Mouse (Mus musculus): ENCODE results near the gene Nav3. TPM values are rescaled to one million over a fixed set of nuclear protein-coding genes. Genes with fewer than 3 reads are reported as not detected.

Gene Nav3
- polyA plus RNA-seq, 1 experiment = not detected

DNA sequence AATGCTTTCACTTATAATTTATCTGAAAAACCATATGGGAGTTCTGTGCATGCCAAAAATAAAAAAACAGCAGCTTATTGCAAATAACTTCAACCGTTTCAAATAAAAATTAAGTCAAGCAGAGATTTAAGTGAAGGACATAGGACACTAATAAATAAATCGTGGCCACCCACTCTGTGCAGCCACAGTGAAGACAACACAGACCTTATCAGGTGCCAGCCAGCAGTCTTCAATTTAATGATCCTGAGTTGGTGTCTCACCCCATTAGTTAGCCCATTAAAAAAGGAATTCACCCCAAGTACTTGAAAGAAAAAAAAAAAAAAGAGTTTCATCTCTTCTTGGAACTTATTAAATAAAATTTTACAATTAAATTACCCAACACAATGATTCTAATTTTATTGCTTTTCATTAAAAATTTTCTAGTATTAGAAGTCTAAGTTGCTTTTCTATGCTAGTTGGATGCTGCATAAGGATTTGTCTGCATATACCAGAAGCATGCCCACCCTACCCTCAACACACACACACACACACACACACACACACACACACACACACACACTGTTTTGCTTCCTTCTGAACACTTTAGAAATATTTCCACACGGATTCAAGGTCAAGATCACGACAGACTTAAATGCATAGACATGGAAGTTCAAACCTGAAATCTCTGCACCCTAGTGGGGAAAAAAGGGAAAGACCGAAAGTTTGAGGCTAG is 649.1 kb downstream of the Nav3 start:
- H3K4me1 ChIP-seq (ENCODE audit: control insufficient read depth, insufficient read depth, low read length) = no peaks in the 10 kb centered on the region
- H3K27ac ChIP-seq (ENCODE audit: insufficient read depth, low read depth, low read length) = no peak overlapping the region
- TF ChIP-seq CTCF (IDR thresholded peaks at IDR 0.05; ENCODE audit: low read depth, low read length) (no peak), POLR2A (IDR thresholded peaks at IDR 0.05; ENCODE audit: borderline replicate concordance, low read depth, low read length) (no peak)
- no peak overlapping the region for H3K4me3 ChIP-seq (ENCODE audit: insufficient read depth, low read length)

DNA sequence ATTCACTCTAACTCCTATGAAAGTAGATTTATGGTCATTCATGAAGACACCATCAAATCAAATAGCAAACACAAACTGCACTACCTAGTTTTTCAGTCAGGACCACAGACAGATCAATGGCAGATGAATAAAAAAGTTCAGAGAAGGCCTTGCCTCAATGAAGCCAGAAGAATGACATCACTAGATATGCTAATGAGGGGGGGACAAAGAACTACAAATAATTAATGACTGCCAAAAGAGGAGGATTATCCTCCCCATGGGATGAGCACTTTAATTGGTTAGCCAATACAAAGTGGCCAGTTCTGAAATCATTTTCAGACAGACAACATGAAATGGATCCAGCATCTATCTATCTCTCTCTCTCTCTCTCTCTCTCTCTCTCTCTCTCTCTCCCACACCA is 652.6 kb downstream of the Nav3 start:
- no peak overlapping the region for H3K27ac ChIP-seq (ENCODE audit: insufficient read depth, low read depth, low read length)
- H3K4me3 ChIP-seq (ENCODE audit: insufficient read depth, low read length) = no peak overlapping the region
- no peaks in the 10 kb centered on the region for H3K4me1 ChIP-seq (ENCODE audit: control insufficient read depth, insufficient read depth, low read length)
- TF ChIP-seq CTCF (IDR thresholded peaks at IDR 0.05; ENCODE audit: low read depth, low read length) (no peak), POLR2A (IDR thresholded peaks at IDR 0.05; ENCODE audit: borderline replicate concordance, low read depth, low read length) (no peak)

DNA sequence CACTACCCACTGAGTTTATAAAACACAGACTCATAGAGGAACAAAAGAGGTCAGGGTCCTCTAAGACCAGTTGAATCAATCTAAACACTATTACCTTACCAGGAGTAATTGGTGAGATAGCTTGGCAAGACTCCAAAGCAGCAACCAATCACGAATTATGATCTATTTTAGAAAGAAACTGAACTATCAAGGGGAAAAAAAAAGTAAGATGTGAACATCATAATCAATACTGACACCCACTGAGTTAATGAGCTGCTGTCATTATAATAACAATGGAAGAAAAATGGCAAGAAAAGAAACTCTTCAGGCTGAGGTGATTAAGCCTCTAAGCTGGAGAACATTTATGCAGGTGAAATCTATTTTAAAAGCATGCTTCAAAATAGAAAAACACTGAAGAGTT is 653.8 kb downstream of the Nav3 start:
- no peak overlapping the region for H3K4me3 ChIP-seq (ENCODE audit: insufficient read depth, low read length)
- TF ChIP-seq POLR2A (IDR thresholded peaks at IDR 0.05; ENCODE audit: borderline replicate concordance, low read depth, low read length) (no peak), CTCF (IDR thresholded peaks at IDR 0.05; ENCODE audit: low read depth, low read length) (no peak)
- H3K27ac ChIP-seq (ENCODE audit: insufficient read depth, low read depth, low read length) = no peak overlapping the region
- H3K4me1 ChIP-seq (ENCODE audit: control insufficient read depth, insufficient read depth, low read length) = no peaks in the 10 kb centered on the region

DNA sequence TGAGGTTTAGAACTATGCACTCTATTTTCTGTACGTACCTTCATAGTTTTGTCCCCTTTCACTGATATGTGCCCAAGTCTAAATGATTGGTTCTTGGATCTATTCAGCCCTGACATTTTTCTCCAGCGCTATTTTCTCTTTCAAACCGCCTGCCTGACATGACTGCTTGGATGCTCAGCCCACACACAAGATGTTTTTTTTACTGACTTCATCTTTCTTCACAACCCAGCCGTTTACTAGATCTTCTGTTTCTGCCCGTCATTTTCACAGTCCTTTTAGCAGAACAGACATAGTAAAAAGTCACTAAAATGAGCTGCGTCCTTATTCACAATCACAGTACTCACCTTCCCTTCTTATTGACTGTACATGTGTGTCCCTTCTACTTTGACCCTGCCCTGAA is 656.8 kb downstream of the Nav3 start:
- TF ChIP-seq CTCF (IDR thresholded peaks at IDR 0.05; ENCODE audit: low read depth, low read length) (no peak), POLR2A (IDR thresholded peaks at IDR 0.05; ENCODE audit: borderline replicate concordance, low read depth, low read length) (no peak)
- no peak overlapping the region for H3K4me3 ChIP-seq (ENCODE audit: insufficient read depth, low read length)
- H3K4me1 ChIP-seq (ENCODE audit: control insufficient read depth, insufficient read depth, low read length) = no peaks in the 10 kb centered on the region
- no peak overlapping the region for H3K27ac ChIP-seq (ENCODE audit: insufficient read depth, low read depth, low read length)

DNA sequence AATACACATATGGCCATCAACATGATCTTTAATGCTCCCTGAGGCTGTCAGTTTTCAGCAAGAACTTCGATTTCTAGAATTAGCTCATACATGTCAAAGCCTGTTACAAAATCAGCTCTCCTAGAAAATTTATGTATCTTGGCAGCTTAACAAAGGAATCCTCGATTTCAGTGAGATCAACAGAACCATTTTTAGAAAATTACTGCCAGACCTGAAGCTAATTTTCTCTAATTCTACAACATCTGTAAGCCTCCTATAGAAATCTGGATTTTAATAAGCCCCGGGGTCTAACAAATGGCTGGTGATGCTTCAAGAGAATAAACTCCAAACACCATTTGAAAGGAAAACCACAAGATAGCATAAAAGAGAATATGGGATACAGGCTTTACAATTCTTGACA is 659.0 kb downstream of the Nav3 start:
- TF ChIP-seq POLR2A (IDR thresholded peaks at IDR 0.05; ENCODE audit: borderline replicate concordance, low read depth, low read length) = no peak
- no peak for TF ChIP-seq CTCF (IDR thresholded peaks at IDR 0.05; ENCODE audit: low read depth, low read length)
- H3K4me3 ChIP-seq (ENCODE audit: insufficient read depth, low read length) = no peak overlapping the region
- H3K4me1 ChIP-seq (ENCODE audit: control insufficient read depth, insufficient read depth, low read length) = no peaks in the 10 kb centered on the region
- H3K27ac ChIP-seq (ENCODE audit: insufficient read depth, low read depth, low read length) = no peak overlapping the region

DNA sequence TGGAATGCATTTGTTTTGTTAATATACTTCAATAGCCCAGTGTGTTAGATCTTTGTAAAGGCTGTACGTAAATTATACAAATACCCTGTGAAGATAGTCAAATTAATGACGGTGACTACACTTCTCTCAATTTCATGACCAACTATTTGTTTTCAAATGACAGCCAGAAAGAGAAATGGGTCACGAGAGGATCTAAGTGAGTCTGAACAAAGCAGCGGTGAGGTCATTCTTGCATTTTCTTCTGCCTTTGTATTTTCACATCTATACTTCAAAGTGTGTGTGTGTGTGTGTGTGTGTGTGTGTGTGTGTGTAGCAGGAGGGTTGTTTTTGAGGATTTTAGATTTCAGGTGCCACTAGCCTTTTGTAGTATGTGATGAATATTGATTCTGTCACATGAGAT is 662.5 kb downstream of the Nav3 start:
- H3K27ac ChIP-seq (ENCODE audit: insufficient read depth, low read depth, low read length) = no peak overlapping the region
- H3K4me3 ChIP-seq (ENCODE audit: insufficient read depth, low read length) = no peak overlapping the region
- H3K4me1 ChIP-seq (ENCODE audit: control insufficient read depth, insufficient read depth, low read length) = no peaks in the 10 kb centered on the region
- TF ChIP-seq POLR2A (IDR thresholded peaks at IDR 0.05; ENCODE audit: borderline replicate concordance, low read depth, low read length) (no peak), CTCF (IDR thresholded peaks at IDR 0.05; ENCODE audit: low read depth, low read length) (no peak)

DNA sequence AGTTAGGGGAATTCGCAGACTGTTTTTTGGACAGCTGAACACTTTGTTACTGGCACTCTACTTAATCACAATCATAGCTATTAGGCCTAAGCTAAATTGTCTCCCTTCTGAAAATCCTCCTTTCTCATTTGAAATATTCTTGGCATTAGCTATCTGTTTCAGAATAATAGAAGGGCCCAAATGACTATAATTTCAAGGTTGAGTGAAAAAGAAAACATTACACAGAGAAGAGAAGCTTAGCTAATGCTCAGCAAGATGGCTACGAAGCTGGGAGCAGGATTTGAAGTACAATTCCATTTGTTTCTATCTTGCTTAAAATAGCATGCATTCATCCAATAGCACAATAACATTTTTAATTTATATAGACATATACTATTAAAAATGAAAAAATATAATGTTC is 667.3 kb downstream of the Nav3 start:
- TF ChIP-seq CTCF (IDR thresholded peaks at IDR 0.05; ENCODE audit: low read depth, low read length) (no peak), POLR2A (IDR thresholded peaks at IDR 0.05; ENCODE audit: borderline replicate concordance, low read depth, low read length) (no peak)
- Histone ChIP-seq H3K4me3 (ENCODE audit: insufficient read depth, low read length) (no peak overlapping the region), H3K27ac (ENCODE audit: insufficient read depth, low read depth, low read length) (no peak overlapping the region), H3K4me1 (ENCODE audit: control insufficient read depth, insufficient read depth, low read length) (no peaks in the 10 kb centered on the region)

DNA sequence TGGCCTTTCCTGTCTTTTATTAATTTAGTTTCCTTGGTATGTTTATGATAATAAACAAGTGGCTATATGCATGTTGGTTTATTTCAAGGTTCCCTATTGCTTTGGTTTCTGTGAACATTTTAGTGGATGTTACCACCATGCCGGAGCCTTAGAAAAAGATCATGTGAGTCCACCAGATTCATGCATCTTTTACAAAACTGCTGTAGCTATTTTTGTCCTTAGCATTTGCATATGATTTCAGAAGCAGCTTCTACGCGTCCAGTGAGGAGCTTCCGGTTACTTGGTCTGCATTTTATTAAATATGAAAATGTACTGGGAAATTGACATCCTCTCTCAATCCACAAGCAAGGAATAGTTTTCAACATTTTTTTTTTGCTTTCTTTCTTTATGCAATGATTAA is 676.9 kb downstream of the Nav3 start:
- TF ChIP-seq CTCF (IDR thresholded peaks at IDR 0.05; ENCODE audit: low read depth, low read length) (no peak), POLR2A (IDR thresholded peaks at IDR 0.05; ENCODE audit: borderline replicate concordance, low read depth, low read length) (no peak)
- Histone ChIP-seq H3K27ac (ENCODE audit: insufficient read depth, low read depth, low read length) (no peak overlapping the region), H3K4me1 (ENCODE audit: control insufficient read depth, insufficient read depth, low read length) (no peaks in the 10 kb centered on the region), H3K4me3 (ENCODE audit: insufficient read depth, low read length) (no peak overlapping the region)

DNA sequence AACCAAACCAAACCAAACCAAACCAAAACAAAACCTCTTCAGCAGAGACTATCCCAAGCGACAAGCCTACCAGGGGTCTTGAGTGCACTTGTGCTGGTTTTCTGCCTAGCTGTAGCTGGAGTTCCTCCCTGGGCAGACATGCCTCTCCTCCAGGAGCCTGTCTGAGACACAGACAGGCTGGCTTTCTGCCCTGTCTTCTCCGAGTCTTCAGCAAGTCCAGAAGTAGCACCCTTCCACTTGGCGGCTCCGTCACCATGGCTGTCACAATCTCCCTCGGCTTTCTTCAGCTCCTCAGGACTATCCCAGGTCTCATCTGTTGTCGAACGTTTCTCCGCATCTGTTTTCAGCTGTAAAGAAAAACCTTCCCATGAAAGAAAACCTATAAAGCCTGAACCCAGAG is 686.9 kb downstream of the Nav3 start:
- Histone ChIP-seq H3K4me3 (ENCODE audit: insufficient read depth, low read length) (no peak overlapping the region), H3K4me1 (ENCODE audit: control insufficient read depth, insufficient read depth, low read length) (no peaks in the 10 kb centered on the region), H3K27ac (ENCODE audit: insufficient read depth, low read depth, low read length) (no peak overlapping the region)
- TF ChIP-seq POLR2A (IDR thresholded peaks at IDR 0.05; ENCODE audit: borderline replicate concordance, low read depth, low read length) (no peak), CTCF (IDR thresholded peaks at IDR 0.05; ENCODE audit: low read depth, low read length) (no peak)

DNA sequence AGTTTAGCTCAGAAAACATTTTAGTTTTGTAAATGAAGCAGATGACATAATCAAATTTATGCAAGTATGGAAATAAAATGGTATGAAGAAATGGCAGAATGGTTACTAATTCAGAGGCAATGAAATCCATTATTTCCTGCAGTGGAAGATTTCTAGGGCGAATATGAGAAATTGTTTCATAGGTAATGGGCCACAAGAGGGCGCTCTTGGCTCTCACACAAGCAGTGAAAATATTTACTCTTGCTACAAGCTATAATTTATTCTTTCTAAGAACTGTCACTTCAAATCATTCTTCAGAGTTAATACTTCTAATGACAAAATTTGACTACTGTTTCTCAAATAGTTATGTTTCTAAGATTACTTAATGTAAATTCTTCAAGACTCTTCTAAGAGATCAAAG is 690.4 kb downstream of the Nav3 start:
- no peak overlapping the region for H3K27ac ChIP-seq (ENCODE audit: insufficient read depth, low read depth, low read length)
- H3K4me3 ChIP-seq (ENCODE audit: insufficient read depth, low read length) = no peak overlapping the region
- TF ChIP-seq CTCF (IDR thresholded peaks at IDR 0.05; ENCODE audit: low read depth, low read length) = no peak
- TF ChIP-seq POLR2A (IDR thresholded peaks at IDR 0.05; ENCODE audit: borderline replicate concordance, low read depth, low read length) = no peak
- H3K4me1 ChIP-seq (ENCODE audit: control insufficient read depth, insufficient read depth, low read length) = no peaks in the 10 kb centered on the region
